Mouse (Mus musculus): Measurements from ENCODE around the gene Gm10803.
"Not testable (repeated sequence)": the region's sequence is repeated elsewhere in the genome, so short reads cannot be mapped to it uniquely, and the experiment has no call there.

Gm10803 gene

GRCm38 (mm10) chr2:93560268-93560667 is at the start of gene Gm10803:
Gene Gm10803, plus strand, starts transcription at chr2:93560568.
- not testable (repeated sequence) for DNase-seq (ENCODE audit: inconsistent age in 2 of 2, low spot score in 1 of 2)

GRCm38 (mm10) chr2:93510839-93511238 is 49.5 kb upstream of the Gm10803 start:
- DNase-seq (ENCODE audit: inconsistent age in 2 of 2, low spot score in 1 of 2) = peak; percentile 11 to 86

DNA sequence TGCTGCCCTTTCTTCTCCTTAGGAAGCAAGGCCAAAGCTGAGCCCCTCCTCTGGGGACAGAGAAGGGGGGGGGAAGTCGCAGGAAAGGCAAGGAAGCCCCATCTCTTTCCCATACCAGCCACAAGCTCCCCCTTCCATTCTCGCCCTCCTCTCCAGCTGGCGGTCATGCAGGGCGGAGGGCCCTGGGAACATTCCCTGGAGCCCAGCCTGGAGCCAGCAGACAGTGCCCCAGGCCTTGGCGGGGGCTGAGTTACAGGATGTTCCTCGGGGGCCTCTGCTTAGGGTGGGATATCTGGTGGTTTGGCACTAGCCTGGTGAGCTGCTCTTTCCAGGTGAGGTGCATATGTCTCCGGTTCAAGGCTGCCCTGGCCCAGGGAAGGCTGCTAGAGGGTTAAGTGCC is 48.2 kb upstream of the Gm10803 start:
- DNase-seq (ENCODE audit: inconsistent age in 2 of 2, low spot score in 1 of 2) = no peak

- DNase-seq (ENCODE audit: inconsistent age in 2 of 2, low spot score in 1 of 2) = no peak
Measured at GRCm38 (mm10) chr2:93515246-93515645, 45.1 kb upstream of the Gm10803 start.

GRCm38 (mm10) chr2:93521042-93521441 is 39.3 kb upstream of the Gm10803 start:
- DNase-seq (ENCODE audit: inconsistent age in 2 of 2, low spot score in 1 of 2) = no peak

DNA sequence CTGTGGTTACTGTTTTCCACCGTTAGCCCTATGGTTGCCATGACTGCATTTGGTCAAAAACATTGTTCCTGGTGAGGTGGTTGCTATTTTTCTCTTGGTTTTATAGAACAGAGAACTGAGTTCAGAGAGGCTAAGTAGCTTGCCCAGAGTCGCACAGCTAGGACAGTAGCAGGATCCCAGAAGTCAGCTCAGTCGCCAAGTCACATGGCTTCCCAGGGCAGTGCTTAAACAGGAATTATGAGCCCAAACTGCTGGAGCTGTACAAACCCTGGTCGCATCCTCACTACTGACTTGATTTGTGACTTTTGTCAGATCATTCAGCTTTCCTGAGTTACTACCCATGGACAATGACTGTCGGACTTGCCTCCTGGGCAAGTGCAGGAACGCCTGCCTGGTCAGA is 38.8 kb upstream of the Gm10803 start:
- DNase-seq (ENCODE audit: inconsistent age in 2 of 2, low spot score in 1 of 2) = no peak

GRCm38 (mm10) chr2:93522005-93522404 is 38.4 kb upstream of the Gm10803 start:
- DNase-seq (ENCODE audit: inconsistent age in 2 of 2, low spot score in 1 of 2) = no peak

DNA sequence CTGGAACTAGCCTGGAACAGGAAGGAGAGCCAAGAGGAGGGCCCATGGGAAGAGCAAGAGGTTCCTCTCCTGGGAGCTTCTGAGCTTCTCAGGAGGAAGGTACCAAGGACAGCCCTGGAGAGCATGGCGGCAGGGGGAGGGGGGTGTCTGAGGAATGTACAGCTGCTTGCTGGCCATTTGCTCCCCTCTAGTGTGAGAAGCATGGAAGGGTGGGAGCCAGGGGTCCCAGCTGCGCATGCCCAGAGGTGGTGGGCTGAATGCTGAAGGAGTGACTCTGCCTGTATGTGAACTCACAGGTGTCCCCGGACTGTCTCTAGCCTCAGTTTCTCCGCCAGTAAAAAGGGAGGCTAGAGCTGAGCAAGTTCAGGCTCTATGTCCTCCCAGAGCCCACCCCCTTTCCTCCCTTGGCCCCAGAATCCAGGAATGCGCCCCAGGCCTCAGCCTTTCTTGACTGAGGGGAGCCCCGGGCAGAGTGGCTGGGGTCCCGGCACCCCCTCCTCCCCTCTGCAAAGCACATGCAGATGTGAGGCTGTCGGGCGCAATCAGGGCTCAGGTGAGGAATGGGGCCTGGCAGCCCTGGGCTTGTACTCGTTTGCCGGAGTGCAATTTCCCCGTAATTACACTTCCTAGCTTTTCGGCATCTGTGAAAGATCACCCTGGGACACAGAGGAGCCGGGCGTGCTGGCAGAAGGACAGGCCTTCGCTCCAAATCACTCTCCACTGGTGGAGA is 35.2 kb upstream of the Gm10803 start:
- no peak for DNase-seq (ENCODE audit: inconsistent age in 2 of 2, low spot score in 1 of 2)

DNA sequence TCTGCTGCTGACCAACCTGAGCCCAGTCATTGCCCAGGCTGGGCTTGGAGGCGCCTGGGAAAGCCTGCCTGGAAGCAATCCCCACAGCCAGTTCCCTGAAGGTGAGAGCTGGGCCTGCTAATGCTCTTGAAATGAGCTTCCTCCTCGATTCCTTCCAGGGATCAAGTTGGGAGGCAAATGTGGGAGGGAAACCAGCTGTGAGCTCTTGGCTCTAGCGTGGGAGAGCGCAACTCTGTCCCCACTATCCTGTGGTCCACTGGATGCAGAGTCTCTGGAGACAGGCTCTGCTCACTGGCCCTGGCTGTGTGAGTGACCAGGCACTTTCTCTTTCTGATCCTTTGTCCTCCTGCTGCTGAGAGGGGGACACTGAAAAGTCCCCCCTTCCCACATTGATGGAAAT is 30.8 kb upstream of the Gm10803 start:
- DNase-seq (ENCODE audit: inconsistent age in 2 of 2, low spot score in 1 of 2) = no peak

GRCm38 (mm10) chr2:93533891-93534290 is 26.5 kb upstream of the Gm10803 start:
- no peak for DNase-seq (ENCODE audit: inconsistent age in 2 of 2, low spot score in 1 of 2)

- DNase-seq (ENCODE audit: inconsistent age in 2 of 2, low spot score in 1 of 2) = peak in 1 of 2 experiments; percentile 41
Measured at GRCm38 (mm10) chr2:93537385-93537967, 22.9 kb upstream of the Gm10803 start.

DNA sequence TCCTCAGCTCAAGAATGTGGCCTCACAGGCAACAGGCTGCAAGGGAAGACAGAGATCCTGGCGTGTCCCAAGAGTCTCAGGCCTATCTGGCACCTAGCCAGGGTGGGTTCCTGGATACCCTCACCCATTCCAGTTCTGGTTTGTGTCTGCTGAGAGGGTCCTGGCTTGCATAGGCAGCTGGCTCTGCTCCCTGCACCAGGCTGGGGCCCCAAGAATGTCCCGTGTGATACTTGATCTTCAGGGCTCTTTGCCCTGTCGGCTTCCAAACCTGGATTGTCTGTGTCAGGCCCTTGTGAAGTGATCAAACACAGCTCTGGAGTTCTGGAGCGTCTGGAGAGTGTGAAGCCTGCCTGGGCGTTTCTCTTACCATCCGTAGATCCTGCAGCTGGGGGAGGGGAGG is 22.2 kb upstream of the Gm10803 start:
- DNase-seq (ENCODE audit: inconsistent age in 2 of 2, low spot score in 1 of 2) = no peak

- no peak for DNase-seq (ENCODE audit: inconsistent age in 2 of 2, low spot score in 1 of 2)
Measured at GRCm38 (mm10) chr2:93541771-93542170, 18.6 kb upstream of the Gm10803 start.

DNA sequence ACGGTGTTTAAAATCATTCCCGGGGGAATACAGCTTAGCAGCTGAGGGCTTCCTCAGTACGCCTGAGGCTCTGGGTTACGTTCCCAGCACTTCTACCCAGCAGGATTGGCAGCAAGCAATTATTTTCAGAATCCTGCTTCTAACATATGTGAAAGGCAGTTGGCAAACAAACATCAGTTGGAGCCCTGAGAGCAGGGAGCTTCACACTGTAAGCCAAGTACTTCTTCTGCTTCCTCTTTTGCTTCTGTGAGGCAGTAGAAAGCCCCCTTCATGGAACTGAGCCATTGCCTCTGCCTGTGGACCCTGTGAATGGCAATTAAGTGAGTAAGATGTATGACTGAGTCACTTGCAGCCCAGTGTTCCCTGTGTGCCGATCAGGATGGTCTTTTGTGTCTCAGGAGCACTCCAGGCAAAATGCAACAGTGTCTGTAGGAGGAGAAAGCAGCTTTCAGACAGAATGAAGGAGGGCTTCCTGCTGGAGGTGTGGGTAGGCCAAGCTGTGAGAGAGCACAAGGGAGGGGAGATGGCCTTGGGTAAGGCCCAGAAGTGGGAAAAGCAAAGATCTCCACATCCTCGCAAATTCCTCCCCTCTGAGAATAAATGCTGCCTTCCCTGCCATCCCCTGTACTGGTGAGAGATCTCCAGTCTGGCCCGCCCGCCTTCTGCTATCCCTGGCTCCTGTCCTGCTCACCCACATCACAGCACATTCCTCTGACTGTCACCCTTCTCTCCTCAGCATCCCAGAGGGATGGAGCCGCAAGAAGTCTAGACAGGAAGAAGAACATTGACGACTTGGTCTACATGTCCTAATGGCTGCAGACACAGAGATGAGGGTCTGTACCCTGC is 7.5 kb upstream of the Gm10803 start:
- DNase-seq (ENCODE audit: inconsistent age in 2 of 2, low spot score in 1 of 2) = no peak

- DNase-seq (ENCODE audit: inconsistent age in 2 of 2, low spot score in 1 of 2) = no peak
Measured at GRCm38 (mm10) chr2:93553905-93554304, 6.5 kb upstream of the Gm10803 start.

DNA sequence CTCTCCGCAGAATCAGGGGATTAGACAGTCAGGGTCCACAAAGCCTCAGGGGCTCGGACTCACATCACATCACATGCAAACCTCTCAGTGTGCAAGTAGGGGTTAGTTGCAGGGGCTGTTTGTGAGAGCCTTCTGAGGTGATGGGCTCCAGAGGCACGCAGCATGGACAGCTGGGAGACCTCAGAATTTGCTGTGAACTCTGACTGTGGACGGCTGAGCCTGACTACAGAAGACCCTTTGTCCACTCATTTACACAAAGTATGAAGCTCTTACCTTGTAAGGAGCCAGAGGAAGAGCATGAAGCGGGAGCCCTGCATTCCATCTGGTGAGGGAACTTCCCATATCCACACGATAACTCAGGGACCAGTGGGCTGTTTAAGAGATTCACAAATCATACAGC is 5.3 kb downstream of the Gm10803 start:
- no peak for DNase-seq (ENCODE audit: inconsistent age in 2 of 2, low spot score in 1 of 2)

- peak; percentile 39 to 84 for DNase-seq (ENCODE audit: inconsistent age in 2 of 2, low spot score in 1 of 2)
Measured at GRCm38 (mm10) chr2:93567675-93568074, 7.3 kb downstream of the Gm10803 start.

GRCm38 (mm10) chr2:93572565-93572964 is 12.2 kb downstream of the Gm10803 start:
- DNase-seq (ENCODE audit: inconsistent age in 2 of 2, low spot score in 1 of 2) = peak in 1 of 2 experiments; percentile 63

GRCm38 (mm10) chr2:93581271-93581670 is 20.9 kb downstream of the Gm10803 start:
- DNase-seq (ENCODE audit: inconsistent age in 2 of 2, low spot score in 1 of 2) = no peak

DNA sequence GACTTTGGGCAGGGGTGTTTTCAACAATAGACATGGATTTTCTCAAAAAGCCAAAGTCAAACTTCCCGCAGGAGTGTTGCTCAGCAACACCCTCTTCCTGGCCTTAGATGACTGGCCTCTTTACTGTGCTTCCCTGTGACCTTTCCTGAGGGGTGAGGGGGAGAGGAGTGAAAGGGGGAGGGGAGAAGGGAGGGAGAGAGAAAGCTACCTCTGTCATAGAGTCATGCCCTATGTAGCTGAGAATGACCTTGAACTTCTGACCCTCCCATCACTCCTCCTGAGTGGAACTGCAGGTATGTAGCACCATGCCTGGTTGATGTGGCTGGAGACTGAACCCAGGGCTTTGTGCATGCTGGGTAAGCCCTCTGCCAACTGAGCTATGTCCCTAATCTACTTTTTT is 25.5 kb downstream of the Gm10803 start:
- no peak for DNase-seq (ENCODE audit: inconsistent age in 2 of 2, low spot score in 1 of 2)

DNA sequence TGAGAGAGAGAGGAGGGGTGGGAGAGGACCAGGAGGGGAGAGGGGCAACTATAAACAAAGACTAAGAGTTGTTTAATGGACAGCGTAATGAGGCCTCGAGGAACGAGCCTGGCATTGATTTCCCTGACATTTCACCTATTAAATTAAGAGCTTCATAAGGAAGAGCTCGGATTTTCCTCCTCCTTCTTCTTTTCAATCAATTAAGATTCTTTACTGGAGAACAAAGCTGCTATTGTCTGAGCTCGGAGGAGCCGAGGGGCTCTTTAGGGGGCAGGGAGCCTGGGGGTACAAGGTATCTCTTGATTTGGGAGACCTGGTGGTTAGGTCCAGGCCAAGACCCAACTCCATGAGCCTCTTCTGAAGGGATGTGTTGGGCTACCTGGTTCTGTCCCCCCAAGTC is 27.1 kb downstream of the Gm10803 start:
- DNase-seq (ENCODE audit: inconsistent age in 2 of 2, low spot score in 1 of 2) = no peak

GRCm38 (mm10) chr2:93589875-93590274 is 29.5 kb downstream of the Gm10803 start:
- DNase-seq (ENCODE audit: inconsistent age in 2 of 2, low spot score in 1 of 2) = no peak

All from adrenal gland, adult (tissue).